ENCODE assay signal across 9 mouse cellular contexts in the genomic region with DNA sequence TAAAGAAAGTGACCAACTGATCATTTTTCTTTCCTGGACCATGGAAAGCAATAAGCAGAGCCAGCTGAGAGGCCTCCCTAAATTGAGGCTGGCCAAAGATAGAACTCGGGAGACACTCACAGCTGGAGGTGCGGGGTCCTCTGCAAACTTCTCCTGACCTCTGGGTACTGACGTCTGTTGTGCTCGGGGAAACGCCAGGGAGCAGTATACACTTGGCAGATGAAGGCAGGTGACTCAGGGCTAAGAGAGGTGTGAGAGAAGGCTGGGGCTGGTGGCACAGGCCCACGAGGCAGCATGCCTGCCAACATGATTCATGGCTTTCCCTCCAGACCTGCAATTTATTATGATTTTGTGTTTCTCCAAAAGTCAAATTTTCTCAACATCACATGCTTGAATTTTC.
DNase-seq lines count a peak whose midpoint lies in the region; TF ChIP-seq lines count a peak whose summit lies in the region.
"Had no signal": no experiment of that assay in that cellular context is flagged by ENCODE, and none has a peak within 500 bp of the region (broad histone marks: within the 10 kb centered on the region; RNA-seq: fewer than 3 reads in every experiment).

No protein-coding gene starts in this region.

- intact Hi-C loops in left cerebral cortex, adult 2 months (cut with DNase I): no loop called here
- intact Hi-C loops in heart, postnatal 14 days (cut with DNase I): loop anchor here (5.0 kb wide), 1 partner anchor 237 kb away; no protein-coding TSS in a partner anchor

- DNase-seq in adrenal gland, postnatal 10 days: peak; percentile 49
- no peak for DNase-seq in adrenal gland, adult 18-20 months (ENCODE audit: low spot score in 2 of 2)
- DNase-seq in left cerebral cortex, adult 2 months (ENCODE audit: extremely low spot score in 1 of 2, low spot score in 2 of 2): peak in 1 of 2 experiments; percentile 59
- DNase-seq in left cerebral cortex, adult 11 months (ENCODE audit: low spot score): no peak
- DNase-seq in cerebellum, adult 18-20 months: peak; percentile 63 to 65
- peak; percentile 23 to 49 for DNase-seq in heart, postnatal 14 days
- no peak for DNase-seq in kidney, postnatal 10 days
- no peak for DNase-seq in limb, embryonic 10.5 days (ENCODE audit: low spot score)
- DNase-seq: thymus, postnatal 4 days had no signal

- H3K4me1 ChIP-seq in limb, embryonic 10.5 days: peaks cover 12% of the 10 kb centered on the region

- no peaks in the 10 kb centered on the region for H3K9me3 ChIP-seq in limb, embryonic 10.5 days (replicated peaks)

- no peak overlapping the region for H3K4me3 ChIP-seq in left cerebral cortex, adult 2 months
- H3K4me3 ChIP-seq in limb, embryonic 10.5 days: no peak overlapping the region

- no peaks in the 10 kb centered on the region for H3K27me3 ChIP-seq in limb, embryonic 10.5 days (ENCODE audit: low read depth, poor library complexity, severe bottlenecking)

- H3K36me3 ChIP-seq in limb, embryonic 10.5 days: no peaks in the 10 kb centered on the region

- H3K27ac ChIP-seq in left cerebral cortex, adult 2 months: 0 out of 2 replicates have a peak overlapping the region, but pooled peaks have one; percentile 30
- H3K27ac ChIP-seq in limb, embryonic 10.5 days: no peak overlapping the region

- WGBS in limb, embryonic 10.5 days: 56% methylated on average over 6 of the region's 6 CpGs

- peak; percentile 4 for TF ChIP-seq CTCF in left cerebral cortex, adult 2 months (IDR thresholded peaks at IDR 0.05)

Comparison
In these comparisons a context has a peak if more than half of its experiments do, and no peak if none do; other contexts are left out.
1. DNase-seq: peak in adrenal gland, postnatal 10 days (single experiment), cerebellum, adult 18-20 months (2 of 2) and heart, postnatal 14 days (2 of 2); none in adrenal gland, adult 18-20 months (0 of 2), left cerebral cortex, adult 11 months (single experiment), kidney, postnatal 10 days (single experiment) and limb, embryonic 10.5 days (single experiment).